Mouse (Mus musculus): ENCODE measurements around the gene Rbm20. TPM values are rescaled to one million over a fixed set of nuclear protein-coding genes. Genes with fewer than 3 reads are reported as not detected.

Rbm20 gene
- total RNA-seq, 1 experiment, result 2.5 TPM

DNA sequence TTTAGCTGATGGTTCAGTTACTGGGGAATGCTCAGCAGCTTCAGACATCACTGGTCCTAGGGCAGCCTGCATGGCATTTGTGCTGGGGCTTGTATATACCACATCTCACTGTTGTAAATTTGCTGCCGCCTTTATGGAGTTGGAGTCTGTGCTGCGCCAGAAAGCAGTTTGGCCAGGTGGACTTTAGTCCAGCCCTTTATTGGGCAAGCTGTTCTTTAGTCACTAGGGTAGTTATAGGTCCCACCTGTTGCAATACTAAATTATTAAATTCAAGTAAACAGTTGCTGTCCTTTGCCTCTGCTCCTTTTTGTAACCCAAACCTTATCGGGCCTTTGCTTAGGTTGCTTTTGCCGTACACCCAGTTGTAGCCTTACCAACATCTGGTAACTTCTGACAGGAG lies 237.8 kb downstream of the Rbm20 start:
- no peaks in the 10 kb centered on the region for H3K4me1 ChIP-seq (ENCODE audit: control insufficient read depth in 2 of 2, insufficient read depth in 2 of 2, low read length in 2 of 2, poor library complexity in 1 of 2)
- H3K4me3 ChIP-seq (ENCODE audit: insufficient read depth in 1 of 2, low read depth in 1 of 2, low read length in 2 of 2, poor library complexity in 1 of 2, severe bottlenecking in 1 of 2), result no peak overlapping the region
- no peak for TF ChIP-seq MAFK (IDR thresholded peaks at IDR 0.05; ENCODE audit: insufficient read depth, low read depth, low read length)
- TF ChIP-seq ZC3H11A (IDR thresholded peaks at IDR 0.05; ENCODE audit: borderline replicate concordance, low read depth, low read length), result no peak
- no peak for TF ChIP-seq HCFC1 (IDR thresholded peaks at IDR 0.05; ENCODE audit: borderline replicate concordance, insufficient read depth, low read length)
- no peak for TF ChIP-seq CHD2 (IDR thresholded peaks at IDR 0.05; ENCODE audit: low read depth, low read length)
- no peak overlapping the region for H3K9ac ChIP-seq (ENCODE audit: insufficient read depth, low read depth, low read length, poor library complexity, severe bottlenecking)
- DNase-seq (ENCODE audit: low read depth, low spot score), result no peak
- H3K27ac ChIP-seq (ENCODE audit: insufficient read depth, low read depth, low read length, poor library complexity, severe bottlenecking), result no peak overlapping the region
- in situ Hi-C loops (cut with MboI; ENCODE audit: low sequenced_read_pairs in 2 of 2, unreplicated experiment in 2 of 2), result no loop called here
- peaks cover 4% of the 10 kb centered on the region; the same call in 1 of the 2 replicates for H3K36me3 ChIP-seq (ENCODE audit: control insufficient read depth, insufficient read depth, low read length, poor library complexity, severe bottlenecking)
- no peaks in the 10 kb centered on the region for H3K9me3 ChIP-seq (ENCODE audit: control insufficient read depth, insufficient read depth, low read depth, low read length)

Other genes with a start within 250 kb of the Rbm20 start
- gene Dusp5, start 148.2 kb upstream of the Rbm20 start, total RNA-seq (2012; rRNA removed), result 12.7 and 24.1 TPM in 2 replicates
- 38.3 and 48.2 TPM in 2 replicates for gene Nutf2-ps1, start 88.2 kb upstream of the Rbm20 start, total RNA-seq (2012; rRNA removed)
- gene Smc3, start 76.9 kb upstream of the Rbm20 start, total RNA-seq (2012; rRNA removed), result 54.8 and 76.0 TPM in 2 replicates
- gene Pdcd4, start 214.9 kb downstream of the Rbm20 start, total RNA-seq (2012; rRNA removed), result 8.6 and 13.4 TPM in 2 replicates